Mouse (Mus musculus): ENCODE results near the gene Rab10. TPM values are rescaled to one million over a fixed set of nuclear protein-coding genes. Genes with fewer than 3 reads are reported as not detected.
"Not testable (repeated sequence)": the region's sequence is repeated elsewhere in the genome, so short reads cannot be mapped to it uniquely, and the experiment has no call there.

Rab10 gene
- polyA plus RNA-seq, 1 experiment: 156 TPM

GRCm38 (mm10) chr12:3307587-3307986 is 2.2 kb downstream of the Rab10 start:
- Histone ChIP-seq H3K4me1 (ENCODE audit: control insufficient read depth, insufficient read depth, low read length) (peaks cover 5% of the 10 kb centered on the region), H3K27ac (ENCODE audit: insufficient read depth, low read length) (no peak overlapping the region), H3K4me3 (ENCODE audit: insufficient read depth, low read length) (peak overlapping the region; percentile 89)
- TF ChIP-seq CTCF (IDR thresholded peaks at IDR 0.05; ENCODE audit: borderline replicate concordance, insufficient read depth, low read length) (no peak), POLR2A (IDR thresholded peaks at IDR 0.05; ENCODE audit: low read depth, low read length) (no peak)

GRCm38 (mm10) chr12:3305238-3305637 is 4.5 kb downstream of the Rab10 start:
- TF ChIP-seq CTCF (IDR thresholded peaks at IDR 0.05; ENCODE audit: borderline replicate concordance, insufficient read depth, low read length) (no peak), POLR2A (IDR thresholded peaks at IDR 0.05; ENCODE audit: low read depth, low read length) (no peak)
- Histone ChIP-seq H3K4me1 (ENCODE audit: control insufficient read depth, insufficient read depth, low read length) (peaks cover 5% of the 10 kb centered on the region), H3K27ac (ENCODE audit: insufficient read depth, low read length) (no peak overlapping the region), H3K4me3 (ENCODE audit: insufficient read depth, low read length) (no peak overlapping the region)

GRCm38 (mm10) chr12:3297622-3298021 is 12.1 kb downstream of the Rab10 start:
- not testable (repeated sequence) for H3K4me3 ChIP-seq (ENCODE audit: insufficient read depth, low read length); H3K4me1 ChIP-seq (ENCODE audit: control insufficient read depth, insufficient read depth, low read length); H3K27ac ChIP-seq (ENCODE audit: insufficient read depth, low read length)

GRCm38 (mm10) chr12:3296056-3296455 is 13.7 kb downstream of the Rab10 start:
- H3K27ac ChIP-seq (ENCODE audit: insufficient read depth, low read length): no peak overlapping the region
- no peak for TF ChIP-seq CTCF (IDR thresholded peaks at IDR 0.05; ENCODE audit: borderline replicate concordance, insufficient read depth, low read length)
- no peak for TF ChIP-seq POLR2A (IDR thresholded peaks at IDR 0.05; ENCODE audit: low read depth, low read length)
- no peak overlapping the region for H3K4me3 ChIP-seq (ENCODE audit: insufficient read depth, low read length)
- H3K4me1 ChIP-seq (ENCODE audit: control insufficient read depth, insufficient read depth, low read length): no peaks in the 10 kb centered on the region

- H3K4me3 ChIP-seq (ENCODE audit: insufficient read depth, low read length): no peak overlapping the region
- H3K27ac ChIP-seq (ENCODE audit: insufficient read depth, low read length): no peak overlapping the region
Observed at GRCm38 (mm10) chr12:3291849-3292248, 17.9 kb downstream of the Rab10 start.

GRCm38 (mm10) chr12:3291038-3291437 is 18.7 kb downstream of the Rab10 start:
- Histone ChIP-seq H3K4me3 (ENCODE audit: insufficient read depth, low read length) (no peak overlapping the region), H3K27ac (ENCODE audit: insufficient read depth, low read length) (no peak overlapping the region), H3K4me1 (ENCODE audit: control insufficient read depth, insufficient read depth, low read length) (no peaks in the 10 kb centered on the region)
- TF ChIP-seq CTCF (IDR thresholded peaks at IDR 0.05; ENCODE audit: borderline replicate concordance, insufficient read depth, low read length): no peak
- TF ChIP-seq POLR2A (IDR thresholded peaks at IDR 0.05; ENCODE audit: low read depth, low read length): no peak

More at GRCm38 (mm10) chr12:3291849-3292248, 17.9 kb downstream of the Rab10 start:
- H3K4me1 ChIP-seq (ENCODE audit: control insufficient read depth, insufficient read depth, low read length): no peaks in the 10 kb centered on the region
- TF ChIP-seq POLR2A (IDR thresholded peaks at IDR 0.05; ENCODE audit: low read depth, low read length) (no peak), CTCF (IDR thresholded peaks at IDR 0.05; ENCODE audit: borderline replicate concordance, insufficient read depth, low read length) (no peak)

GRCm38 (mm10) chr12:3288440-3288839 is 21.3 kb downstream of the Rab10 start:
- H3K27ac ChIP-seq (ENCODE audit: insufficient read depth, low read length): no peak overlapping the region
- no peak for TF ChIP-seq CTCF (IDR thresholded peaks at IDR 0.05; ENCODE audit: borderline replicate concordance, insufficient read depth, low read length)
- no peak for TF ChIP-seq POLR2A (IDR thresholded peaks at IDR 0.05; ENCODE audit: low read depth, low read length)
- H3K4me1 ChIP-seq (ENCODE audit: control insufficient read depth, insufficient read depth, low read length): peaks cover 3% of the 10 kb centered on the region
- H3K4me3 ChIP-seq (ENCODE audit: insufficient read depth, low read length): no peak overlapping the region

GRCm38 (mm10) chr12:3285919-3286318 is 23.9 kb downstream of the Rab10 start:
- Histone ChIP-seq H3K4me1 (ENCODE audit: control insufficient read depth, insufficient read depth, low read length) (peaks cover 3% of the 10 kb centered on the region), H3K27ac (ENCODE audit: insufficient read depth, low read length) (peak overlapping the region; percentile 68), H3K4me3 (ENCODE audit: insufficient read depth, low read length) (no peak overlapping the region)
- TF ChIP-seq POLR2A (IDR thresholded peaks at IDR 0.05; ENCODE audit: low read depth, low read length) (no peak), CTCF (IDR thresholded peaks at IDR 0.05; ENCODE audit: borderline replicate concordance, insufficient read depth, low read length) (no peak)

- H3K27ac ChIP-seq (ENCODE audit: insufficient read depth, low read length): peak overlapping the region; percentile 96
- TF ChIP-seq CTCF (IDR thresholded peaks at IDR 0.05; ENCODE audit: borderline replicate concordance, insufficient read depth, low read length): no peak
- TF ChIP-seq POLR2A (IDR thresholded peaks at IDR 0.05; ENCODE audit: low read depth, low read length): no peak
- peaks cover 3% of the 10 kb centered on the region for H3K4me1 ChIP-seq (ENCODE audit: control insufficient read depth, insufficient read depth, low read length)
- no peak overlapping the region for H3K4me3 ChIP-seq (ENCODE audit: insufficient read depth, low read length)
Observed at GRCm38 (mm10) chr12:3285377-3285776, 24.4 kb downstream of the Rab10 start.

- no peak for TF ChIP-seq POLR2A (IDR thresholded peaks at IDR 0.05; ENCODE audit: low read depth, low read length)
- TF ChIP-seq CTCF (IDR thresholded peaks at IDR 0.05; ENCODE audit: borderline replicate concordance, insufficient read depth, low read length): no peak
- Histone ChIP-seq H3K4me3 (ENCODE audit: insufficient read depth, low read length) (no peak overlapping the region), H3K4me1 (ENCODE audit: control insufficient read depth, insufficient read depth, low read length) (peaks cover 3% of the 10 kb centered on the region), H3K27ac (ENCODE audit: insufficient read depth, low read length) (peak overlapping the region; percentile 96)
Observed at GRCm38 (mm10) chr12:3284463-3284862, 25.3 kb downstream of the Rab10 start.
